Mouse (Mus musculus) spleen, adult 2 months (tissue): ENCODE results near the gene Dnajb6.

Experiments used
- CTCF ChIP-seq: fragments of 200-500 bp; IDR thresholded peaks from 2 replicates; pipeline ENCODE4 v1.5.1; 2011; ENCODE audit warnings: mild to moderate bottlenecking, inconsistent platforms; ENCODE audit not compliant: insufficient read depth, insufficient read length, insufficient replicate concordance; ENCODE audit errors: extremely low read depth
- POLR2A ChIP-seq: fragments of 200-500 bp; IDR thresholded peaks from 2 replicates; pipeline ENCODE4 v1.6.1; 2011; ENCODE audit warnings: low read depth, low read length, inconsistent platforms

DNA sequence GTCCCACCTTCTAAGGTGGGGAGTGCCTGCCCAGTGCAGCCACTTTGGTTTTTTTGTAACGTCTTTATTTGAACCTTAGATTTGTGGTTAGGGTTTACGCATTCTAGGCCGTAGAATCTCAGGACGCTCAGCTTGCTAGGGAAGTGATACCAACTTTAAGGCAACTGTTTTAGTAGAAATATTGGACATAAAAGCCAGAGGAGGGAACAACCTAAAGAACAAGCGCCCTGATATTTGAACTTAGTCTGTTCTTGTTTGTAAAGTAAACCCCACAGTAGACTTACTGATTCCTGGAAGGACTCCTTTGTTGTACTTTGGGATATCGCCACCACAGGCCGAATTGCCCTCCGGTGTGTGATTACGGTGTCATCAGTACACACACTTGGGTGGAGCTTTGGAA lies 1.5 kb downstream of the Dnajb6 start:
- TF ChIP-seq CTCF (no peak), POLR2A (no peak)
